In genomic region chr19:7419134-7419533, GRCm38 (mm10) we compare ENCODE assay signal across 8 mouse cellular contexts. TPM values are rescaled to one million over a fixed set of nuclear protein-coding genes. Genes with fewer than 3 reads are reported as not detected.
A peak's percentile ranks its signal among the peaks of the same experiment; 100 is the strongest.
DNase-seq lines count a peak whose midpoint lies in the region; ATAC-seq and TF ChIP-seq lines count a peak whose summit lies in the region.

No protein-coding gene starts in this region.

- peak overlapping the region; percentile 81 for H3K4me3 ChIP-seq in kidney, embryonic 15.5 days (replicated peaks)
- H3K4me3 ChIP-seq in embryonic facial prominence, embryonic 11.5 days (ENCODE audit: low read depth, low read length), result peak overlapping the region; percentile 68
- H3K4me3 ChIP-seq in intestine, embryonic 14.5 days (ENCODE audit: low read depth, low read length), result peak overlapping the region; percentile 63
- H3K4me3 ChIP-seq in midbrain, postnatal 0 days (ENCODE audit: low read depth, low read length), result peak overlapping the region; percentile 73; the same call in 1 of the 2 replicates

- DNase-seq in kidney, adult 18-20 months, result no peak
- DNase-seq in embryonic facial prominence, embryonic 11.5 days (ENCODE audit: low spot score), result no peak
- DNase-seq in intestine, embryonic 14.5 days (ENCODE audit: low spot score), result no peak
- no peak for DNase-seq in midbrain, postnatal 0 days (ENCODE audit: low spot score)
- no peak for DNase-seq in left cerebral cortex, adult 11 months (ENCODE audit: low spot score)
- no peak for DNase-seq in left cerebral cortex, postnatal 14 days (ENCODE audit: low spot score in 2 of 2)

- peaks cover 75% of the 10 kb centered on the region for H3K4me1 ChIP-seq in kidney, embryonic 15.5 days
- peaks cover 32% of the 10 kb centered on the region for H3K4me1 ChIP-seq in embryonic facial prominence, embryonic 11.5 days (ENCODE audit: control insufficient read depth, insufficient read depth, low read length)
- peaks cover 68% of the 10 kb centered on the region for H3K4me1 ChIP-seq in intestine, embryonic 14.5 days (replicated peaks; ENCODE audit: control insufficient read depth, insufficient read depth, low read length)
- H3K4me1 ChIP-seq in midbrain, postnatal 0 days (ENCODE audit: insufficient read depth, low read length), result peaks cover 16% of the 10 kb centered on the region

- peak overlapping the region; percentile 99 for H3K9ac ChIP-seq in kidney, embryonic 15.5 days
- peak overlapping the region; percentile 100 for H3K9ac ChIP-seq in embryonic facial prominence, embryonic 11.5 days (replicated peaks; ENCODE audit: low read length)
- H3K9ac ChIP-seq in intestine, embryonic 14.5 days (ENCODE audit: low read length), result peak overlapping the region; percentile 96
- H3K9ac ChIP-seq in midbrain, postnatal 0 days (replicated peaks; ENCODE audit: low read length, poor library complexity, severe bottlenecking), result peak overlapping the region; percentile 42; the same call in 1 of the 2 replicates

- 0 out of 2 replicates have a peak overlapping the region, but pooled peaks have one; percentile 6 for H3K27ac ChIP-seq in kidney, embryonic 15.5 days
- no peak overlapping the region for H3K27ac ChIP-seq in embryonic facial prominence, embryonic 11.5 days (replicated peaks; ENCODE audit: low read depth, low read length)
- H3K27ac ChIP-seq in intestine, embryonic 14.5 days (ENCODE audit: low read depth), result no peak overlapping the region
- peak overlapping the region; percentile 39; the same call in 1 of the 2 replicates for H3K27ac ChIP-seq in midbrain, postnatal 0 days (ENCODE audit: low read depth, low read length)

- 23% methylated on average over 6 of the region's 6 CpGs for WGBS in kidney, embryonic 15.5 days
- WGBS in embryonic facial prominence, embryonic 11.5 days, result 37% methylated on average over 6 of the region's 6 CpGs
- WGBS in intestine, embryonic 14.5 days, result 35% methylated on average over 6 of the region's 6 CpGs
- WGBS in midbrain, postnatal 0 days, result 18% methylated on average over 6 of the region's 6 CpGs

- no peaks in the 10 kb centered on the region for H3K9me3 ChIP-seq in kidney, embryonic 15.5 days (replicated peaks)
- H3K9me3 ChIP-seq in embryonic facial prominence, embryonic 11.5 days (replicated peaks; ENCODE audit: control insufficient read depth, low read length), result no peaks in the 10 kb centered on the region
- no peaks in the 10 kb centered on the region for H3K9me3 ChIP-seq in intestine, embryonic 14.5 days (ENCODE audit: control insufficient read depth, low read length)
- no peaks in the 10 kb centered on the region for H3K9me3 ChIP-seq in midbrain, postnatal 0 days (ENCODE audit: low read length)

- H3K27me3 ChIP-seq in kidney, embryonic 15.5 days, result no peaks in the 10 kb centered on the region
- no peaks in the 10 kb centered on the region for H3K27me3 ChIP-seq in embryonic facial prominence, embryonic 11.5 days (ENCODE audit: control insufficient read depth, insufficient read depth, low read length)
- H3K27me3 ChIP-seq in intestine, embryonic 14.5 days (replicated peaks; ENCODE audit: control insufficient read depth, insufficient read depth, low read length), result no peaks in the 10 kb centered on the region
- no peaks in the 10 kb centered on the region for H3K27me3 ChIP-seq in midbrain, postnatal 0 days (ENCODE audit: insufficient read depth, low read length)

- peaks cover 40% of the 10 kb centered on the region for H3K36me3 ChIP-seq in kidney, embryonic 15.5 days
- H3K36me3 ChIP-seq in embryonic facial prominence, embryonic 11.5 days (replicated peaks; ENCODE audit: control insufficient read depth, insufficient read depth, low read depth, low read length), result peaks cover 10% of the 10 kb centered on the region
- H3K36me3 ChIP-seq in intestine, embryonic 14.5 days (ENCODE audit: control insufficient read depth, insufficient read depth, low read length), result peaks cover 41% of the 10 kb centered on the region
- H3K36me3 ChIP-seq in midbrain, postnatal 0 days (ENCODE audit: insufficient read depth, low read length), result no peaks in the 10 kb centered on the region; the same call in 1 of the 2 replicates

- TF ChIP-seq CTCF in midbrain, postnatal 0 days (IDR thresholded peaks at IDR 0.05), result no peak

- intact Hi-C loops in left cerebral cortex, postnatal 14 days (cut with DNase I), result loop anchor here (5.0 kb wide), 3 partner anchors 77 to 352 kb away; partner anchors contain the start of gene Mark2

- no peak for ATAC-seq in kidney, embryonic 15.5 days (replicated peaks; ENCODE audit: low FRiP score)
- ATAC-seq in embryonic facial prominence, embryonic 11.5 days (replicated peaks; ENCODE audit: insufficient number of reproducible peaks, low FRiP score, low TSS enrichment, low read depth), result no peak
- ATAC-seq in intestine, embryonic 14.5 days (replicated peaks; ENCODE audit: low FRiP score, low TSS enrichment, low read depth), result no peak
- ATAC-seq in midbrain, postnatal 0 days (ENCODE audit: low FRiP score), result no peak
- ATAC-seq in erythroid progenitor cell, adult 5-6 weeks (replicated peaks; ENCODE audit: low FRiP score, poor library complexity, severe bottlenecking), result no peak

- peak overlapping the region; percentile 75 for H3K4me2 ChIP-seq in kidney, embryonic 15.5 days
- H3K4me2 ChIP-seq in embryonic facial prominence, embryonic 11.5 days (ENCODE audit: low read depth, low read length), result peak overlapping the region; percentile 90
- H3K4me2 ChIP-seq in intestine, embryonic 14.5 days (ENCODE audit: low read length), result peak overlapping the region; percentile 72
- H3K4me2 ChIP-seq in midbrain, postnatal 0 days (ENCODE audit: low read depth, low read length, poor library complexity, severe bottlenecking), result peak overlapping the region; percentile 64

RNA-seq across cellular contexts. Expression of gene 2700081O15Rik, which starts 1.7 kb away (rescaled TPM):
- polyA plus RNA-seq in kidney, embryonic 15.5 days (2015; fragmentation: Nextera tagmentation; extraction: Ambion mirVana), result 6.0 and 7.4 TPM in 2 replicates
- 10.4 and 11.4 TPM in 2 replicates for polyA plus RNA-seq in embryonic facial prominence, embryonic 11.5 days (2014; fragmentation: Nextera tagmentation; extraction: Ambion mirVana)
- 9.1 and 9.4 TPM in 2 replicates for polyA plus RNA-seq in intestine, embryonic 14.5 days (2014; fragmentation: Nextera tagmentation; extraction: Ambion mirVana)
- 108 and 112 TPM in 2 replicates for total RNA-seq in midbrain, postnatal 0 days (2014; rRNA removed)
- 7.6 and 8.1 TPM in 2 replicates for polyA plus RNA-seq in midbrain, postnatal 0 days (2015; fragmentation: Nextera tagmentation; extraction: Ambion mirVana)
- 1.1 TPM in 1 of 2 replicates, not detected in the other for total RNA-seq in erythroid progenitor cell, adult 5-6 weeks (2015; ENCODE audit: low replicate concordance)
- 0.39 TPM in 1 of 2 replicates, not detected in the other for total RNA-seq in erythroid progenitor cell, adult 5-6 weeks (2017; ENCODE audit: low replicate concordance)
- 10 to 100 TPM; 42.5 to 44.5 TPM for total RNA-seq in left cerebral cortex, postnatal 14 days (2021)

RNA-seq across cellular contexts. Expression of gene Spindoc, which starts 36.3 kb away (rescaled TPM):
- polyA plus RNA-seq in kidney, embryonic 15.5 days (2015; fragmentation: Nextera tagmentation; extraction: Ambion mirVana), result 31.5 and 33.9 TPM in 2 replicates
- 22.4 and 24.8 TPM in 2 replicates for polyA plus RNA-seq in embryonic facial prominence, embryonic 11.5 days (2014; fragmentation: Nextera tagmentation; extraction: Ambion mirVana)
- polyA plus RNA-seq in intestine, embryonic 14.5 days (2014; fragmentation: Nextera tagmentation; extraction: Ambion mirVana), result 23.7 and 24.3 TPM in 2 replicates
- total RNA-seq in midbrain, postnatal 0 days (2014; rRNA removed), result 35.2 and 38.8 TPM in 2 replicates
- polyA plus RNA-seq in midbrain, postnatal 0 days (2015; fragmentation: Nextera tagmentation; extraction: Ambion mirVana), result 19.2 and 19.8 TPM in 2 replicates
- 4.2 TPM in 1 of 2 replicates, not detected in the other for total RNA-seq in erythroid progenitor cell, adult 5-6 weeks (2015; ENCODE audit: low replicate concordance)
- 0.15 and 2.2 TPM in 2 replicates for total RNA-seq in erythroid progenitor cell, adult 5-6 weeks (2017; ENCODE audit: low replicate concordance)
- 10 to 100 TPM; 30.5 to 36.2 TPM for total RNA-seq in left cerebral cortex, postnatal 14 days (2021)

Comparison
In these comparisons a context has a peak if more than half of its experiments do, and no peak if none do; other contexts are left out.
1. H3K27ac ChIP-seq: peak in kidney, embryonic 15.5 days (single experiment) and midbrain, postnatal 0 days (single experiment); none in embryonic facial prominence, embryonic 11.5 days (single experiment) and intestine, embryonic 14.5 days (single experiment).
2. H3K9ac ChIP-seq: peak in every context shown above with its lines; median percentile 100 in embryonic facial prominence, embryonic 11.5 days; 99 in kidney, embryonic 15.5 days; 96 in intestine, embryonic 14.5 days; 42 in midbrain, postnatal 0 days.
3. Peak in every context shown above with its lines, with median percentiles within 50 percentile points of each other: H3K4me2 ChIP-seq and H3K4me3 ChIP-seq.